Mouse (Mus musculus) heart, postnatal 14 days (tissue): Measurements from ENCODE around the gene Lhfpl3. TPM values are rescaled to one million over a fixed set of nuclear protein-coding genes. Genes with fewer than 3 reads are reported as not detected.
"Not testable (repeated sequence)": the region's sequence is repeated elsewhere in the genome, so short reads cannot be mapped to it uniquely, and the experiment has no call there.

Source experiments
- DNase-seq, 2 experiments: peaks; one replicate each; pipeline ENCODE4 v3.0.0; 2021 to 2022
- intact Hi-C: fragments of 180-260 bp; cut with DNase I; formaldehyde crosslinking; loops from one replicate; pipeline ENCODE4 v1.15.1; 2025
- long read RNA-seq, 2 experiments: library from polyadenylated mRNA; stranded (forward); transcript quantifications; one replicate each; pipeline ENCODE4 v2.0.0; 2021
- total RNA-seq, 2 experiments: library from RNA; stranded (reverse); gene quantifications; 2 replicates each; pipeline ENCODE4 v1.2.3; 2021

Lhfpl3 gene
- total RNA-seq, result not detected
- long read RNA-seq, experiment 1, result 0 reads
- long read RNA-seq, experiment 2, result 0 reads

GRCm38 (mm10) chr5:22745885-22746532 lies at the start of gene Lhfpl3:
Lhfpl3 (plus strand) TSS chr5:22746059.
- intact Hi-C loops, result no loop called here
- peak; percentile 3 to 5 for DNase-seq

- intact Hi-C loops, DNase-seq: not testable (repeated sequence)
These were observed 39.6 kb upstream of the Lhfpl3 start for GRCm38 (mm10) chr5:22706271-22706670.

- intact Hi-C loops, result no loop called here
- no peak for DNase-seq
These were observed 352 bp upstream of the Lhfpl3 start for GRCm38 (mm10) chr5:22745529-22745884.

- no peak for DNase-seq
- intact Hi-C loops, result no loop called here
These were observed 718 bp downstream of the Lhfpl3 start for GRCm38 (mm10) chr5:22746533-22747021.

- intact Hi-C loops, result no loop called here
- DNase-seq, result no peak
These were observed 1.4 kb downstream of the Lhfpl3 start for GRCm38 (mm10) chr5:22747305-22747704.

GRCm38 (mm10) chr5:22757261-22757660 lies 11.4 kb downstream of the Lhfpl3 start:
- DNase-seq, result peak in 1 of 2 experiments; percentile 1
- intact Hi-C loops, result loop anchor here (5.0 kb wide), 1 partner anchor 470 kb away; no protein-coding TSS in a partner anchor

- intact Hi-C loops, result no loop called here
These were observed 24.9 kb downstream of the Lhfpl3 start for GRCm38 (mm10) chr5:22770726-22771125.

GRCm38 (mm10) chr5:22795361-22795760 lies 49.5 kb downstream of the Lhfpl3 start:
- intact Hi-C loops, result no loop called here
- no peak for DNase-seq

More at GRCm38 (mm10) chr5:22770726-22771125, 24.9 kb downstream of the Lhfpl3 start:
- DNase-seq, result no peak

GRCm38 (mm10) chr5:22813426-22813825 lies 67.6 kb downstream of the Lhfpl3 start:
- intact Hi-C loops, result no loop called here
- no peak for DNase-seq

GRCm38 (mm10) chr5:22829822-22830450 lies 84.1 kb downstream of the Lhfpl3 start:
- intact Hi-C loops, result no loop called here
- DNase-seq, result no peak

- intact Hi-C loops, result no loop called here
- DNase-seq, result peak; percentile 16 to 19
These were observed 105.7 kb downstream of the Lhfpl3 start for GRCm38 (mm10) chr5:22851572-22851971.

- DNase-seq, result no peak
- intact Hi-C loops, result no loop called here
These were observed 107.6 kb downstream of the Lhfpl3 start for GRCm38 (mm10) chr5:22853503-22853902.

GRCm38 (mm10) chr5:22856480-22856879 lies 110.6 kb downstream of the Lhfpl3 start:
- DNase-seq, result no peak
- intact Hi-C loops, result no loop called here

GRCm38 (mm10) chr5:22861399-22861798 lies 115.5 kb downstream of the Lhfpl3 start:
- DNase-seq, result no peak
- intact Hi-C loops, result no loop called here

- intact Hi-C loops, result no loop called here
- DNase-seq, result no peak
These were observed 123.2 kb downstream of the Lhfpl3 start for GRCm38 (mm10) chr5:22869031-22869430.

- intact Hi-C loops, result no loop called here
These were observed 126.6 kb downstream of the Lhfpl3 start for GRCm38 (mm10) chr5:22872417-22872816.

GRCm38 (mm10) chr5:22888345-22888744 lies 142.5 kb downstream of the Lhfpl3 start:
- no peak for DNase-seq
- intact Hi-C loops, result no loop called here

More at GRCm38 (mm10) chr5:22872417-22872816, 126.6 kb downstream of the Lhfpl3 start:
- no peak for DNase-seq

- DNase-seq, result no peak
- intact Hi-C loops, result no loop called here
These were observed 143.6 kb downstream of the Lhfpl3 start for GRCm38 (mm10) chr5:22889481-22889880.

- intact Hi-C loops, result no loop called here
- DNase-seq, result no peak
These were observed 151.4 kb downstream of the Lhfpl3 start for GRCm38 (mm10) chr5:22897228-22897627.

- intact Hi-C loops, result no loop called here
- no peak for DNase-seq
These were observed 151.9 kb downstream of the Lhfpl3 start for GRCm38 (mm10) chr5:22897656-22898289.

GRCm38 (mm10) chr5:22898593-22898992 lies 152.7 kb downstream of the Lhfpl3 start:
- intact Hi-C loops, result no loop called here
- no peak for DNase-seq
